Comparison of ENCODE assay signal across 7 mouse cellular contexts in the genomic region with DNA sequence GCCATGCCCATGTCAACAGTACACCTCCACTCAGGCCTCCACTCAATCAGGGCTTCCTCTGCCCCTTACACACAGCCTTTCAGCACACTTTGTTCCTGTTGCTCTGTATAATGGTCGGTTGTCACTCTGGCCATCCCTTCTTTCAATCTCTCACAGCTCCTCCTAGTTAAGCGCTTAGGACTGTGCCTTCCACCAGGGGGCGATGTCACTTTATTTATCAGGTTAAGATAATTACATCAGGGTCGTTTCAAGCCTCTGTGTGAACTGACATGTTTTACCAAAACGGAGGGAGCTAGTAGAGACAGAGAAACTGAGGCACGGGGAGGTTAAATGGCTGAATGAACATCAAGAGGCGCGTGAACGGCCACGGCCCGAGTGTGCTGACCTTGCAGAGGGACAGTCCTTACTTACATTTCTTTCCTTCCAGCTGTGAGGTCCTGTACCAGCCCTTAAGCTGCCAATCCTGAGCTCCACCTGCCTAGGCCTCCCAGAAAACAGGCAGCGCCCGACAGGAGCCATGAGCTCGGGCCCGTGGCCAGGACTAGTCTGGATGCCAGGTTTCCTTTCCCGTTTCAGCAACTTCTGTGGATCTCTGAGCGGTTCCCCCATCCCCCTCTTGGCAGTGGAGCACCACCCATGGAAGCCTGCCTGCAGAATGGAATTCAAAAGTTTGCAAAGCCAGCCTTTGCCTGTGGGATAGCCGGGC. TPM values are rescaled to one million over a fixed set of nuclear protein-coding genes. Genes with fewer than 3 reads are reported as not detected.
DNase-seq lines count a peak whose midpoint lies in the region; ATAC-seq and TF ChIP-seq lines count a peak whose summit lies in the region.

No protein-coding gene starts in this region.

- H3K4me3 ChIP-seq in cortical plate, adult 2 months (ENCODE audit: insufficient read depth, low read length) = no peak overlapping the region
- H3K4me3 ChIP-seq in intestine, embryonic 16.5 days (ENCODE audit: low read length) = peak overlapping the region; percentile 10
- no peak overlapping the region for H3K4me3 ChIP-seq in midbrain, embryonic 12.5 days

- no peaks in the 10 kb centered on the region for H3K36me3 ChIP-seq in intestine, embryonic 16.5 days (ENCODE audit: control insufficient read depth, insufficient read depth, low read length)
- H3K36me3 ChIP-seq in midbrain, embryonic 12.5 days = no peaks in the 10 kb centered on the region

- no peaks in the 10 kb centered on the region; the same call in 1 of the 2 replicates for H3K4me1 ChIP-seq in cortical plate, adult 2 months (ENCODE audit: control insufficient read depth, insufficient read depth, low read length)
- H3K4me1 ChIP-seq in intestine, embryonic 16.5 days (ENCODE audit: control insufficient read depth, insufficient read depth, low read length) = peaks cover 21% of the 10 kb centered on the region
- peaks cover 31% of the 10 kb centered on the region for H3K4me1 ChIP-seq in midbrain, embryonic 12.5 days

- intact Hi-C loops in left cerebral cortex, postnatal 36 days (cut with DNase I) = loop anchor here (1.0 to 2.0 kb wide), 2 partner anchors 20 to 315 kb away; no protein-coding TSS in a partner anchor

- peak overlapping the region; percentile 41 for H3K9ac ChIP-seq in intestine, embryonic 16.5 days (ENCODE audit: low read depth, low read length)
- H3K9ac ChIP-seq in midbrain, embryonic 12.5 days (replicated peaks) = peak overlapping the region; percentile 32; the same call in 1 of the 2 replicates

- peak overlapping the region; percentile 42 for H3K4me2 ChIP-seq in intestine, embryonic 16.5 days (ENCODE audit: low read depth, low read length)
- peak overlapping the region; percentile 27; the same call in 1 of the 2 replicates for H3K4me2 ChIP-seq in midbrain, embryonic 12.5 days (replicated peaks)

- no peak for TF ChIP-seq POLR2A in cortical plate, adult 2 months (IDR thresholded peaks at IDR 0.05; ENCODE audit: extremely low read depth, insufficient read depth, low read length)

- H3K9me3 ChIP-seq in intestine, embryonic 16.5 days (ENCODE audit: control insufficient read depth, low read length) = no peaks in the 10 kb centered on the region
- no peaks in the 10 kb centered on the region for H3K9me3 ChIP-seq in midbrain, embryonic 12.5 days

- peak; percentile 72 for TF ChIP-seq CTCF in cortical plate, adult 2 months (IDR thresholded peaks at IDR 0.05; ENCODE audit: extremely low read depth, insufficient read depth, low read length)

- peak; percentile 76 to 81 for DNase-seq in adrenal gland, adult 18-20 months (ENCODE audit: low spot score in 2 of 2)
- DNase-seq in gastrocnemius, postnatal 25 days = peak; percentile 79
- DNase-seq in left cerebral cortex, postnatal 36 days (ENCODE audit: low spot score in 2 of 2) = peak; percentile 71 to 73
- DNase-seq in spleen, postnatal 10 days (ENCODE audit: low spot score in 2 of 2) = peak; percentile 54 to 83

- 5% methylated on average over 18 of the region's 18 CpGs for WGBS in intestine, embryonic 16.5 days
- WGBS in midbrain, embryonic 12.5 days = 8% methylated on average over 18 of the region's 18 CpGs

- H3K27me3 ChIP-seq in intestine, embryonic 16.5 days (replicated peaks; ENCODE audit: control insufficient read depth, insufficient read depth, low read length) = 0 out of 2 replicates have a peak, but pooled peaks cover 2% of the 10 kb centered on the region
- peaks cover 32% of the 10 kb centered on the region for H3K27me3 ChIP-seq in midbrain, embryonic 12.5 days

- ATAC-seq in intestine, embryonic 16.5 days = no peak
- no peak for ATAC-seq in midbrain, embryonic 12.5 days (ENCODE audit: low FRiP score, low read depth)

- H3K27ac ChIP-seq in cortical plate, adult 2 months (ENCODE audit: insufficient read depth, low read length) = no peak overlapping the region
- H3K27ac ChIP-seq in intestine, embryonic 16.5 days (ENCODE audit: low read length) = no peak overlapping the region
- H3K27ac ChIP-seq in midbrain, embryonic 12.5 days (replicated peaks) = no peak overlapping the region

RNA-seq across cellular contexts. Expression of a gene that starts 4.5 kb away (rescaled TPM):
- total RNA-seq in adrenal gland, adult 18-20 months (2021) = 10 to 100 TPM; 30.1 to 33.1 TPM
- polyA plus RNA-seq in cortical plate, adult 2 months (2012; rRNA removed) = 36.9 and 39.0 TPM in 2 replicates
- 1 to 10 TPM; 9.3 to 9.9 TPM for total RNA-seq in gastrocnemius, postnatal 25 days (2021)
- 38.7 and 44.1 TPM in 2 replicates for polyA plus RNA-seq in intestine, embryonic 16.5 days (2015; fragmentation: Nextera tagmentation; extraction: Ambion mirVana)
- total RNA-seq in left cerebral cortex, postnatal 36 days (2021) = 10 to 100 TPM; 36.5 to 37.0 TPM
- 29.3 and 30.9 TPM in 2 replicates for polyA plus RNA-seq in midbrain, embryonic 12.5 days (2016; fragmentation: Nextera tagmentation; extraction: Ambion mirVana)

RNA-seq across cellular contexts. Expression of a gene that starts 4.6 kb away (rescaled TPM):
- 10 to 100 TPM; 15.9 to 17.2 TPM for total RNA-seq in adrenal gland, adult 18-20 months (2021)
- 3.0 and 3.4 TPM in 2 replicates for polyA plus RNA-seq in cortical plate, adult 2 months (2012; rRNA removed)
- 10 to 100 TPM in 1 of 2 experiments, 1 to 10 TPM in 1; 9.2 to 13.4 TPM for total RNA-seq in gastrocnemius, postnatal 25 days (2021)
- 7.1 and 7.3 TPM in 2 replicates for polyA plus RNA-seq in intestine, embryonic 16.5 days (2015; fragmentation: Nextera tagmentation; extraction: Ambion mirVana)
- total RNA-seq in left cerebral cortex, postnatal 36 days (2021) = 1 to 10 TPM; 4.6 to 4.9 TPM
- 2.7 and 3.3 TPM in 2 replicates for polyA plus RNA-seq in midbrain, embryonic 12.5 days (2016; fragmentation: Nextera tagmentation; extraction: Ambion mirVana)

RNA-seq across cellular contexts. Expression of a gene that starts 21.5 kb away (rescaled TPM):
- 100 to 1,000 TPM in 1 of 2 experiments, 10 to 100 TPM in 1; 92.6 to 128 TPM for total RNA-seq in adrenal gland, adult 18-20 months (2021)
- 29.1 and 37.5 TPM in 2 replicates for polyA plus RNA-seq in cortical plate, adult 2 months (2012; rRNA removed)
- 10 to 100 TPM; 11.0 to 14.7 TPM for total RNA-seq in gastrocnemius, postnatal 25 days (2021)
- 226 and 234 TPM in 2 replicates for polyA plus RNA-seq in intestine, embryonic 16.5 days (2015; fragmentation: Nextera tagmentation; extraction: Ambion mirVana)
- 10 to 100 TPM; 20.5 to 21.2 TPM for total RNA-seq in left cerebral cortex, postnatal 36 days (2021)
- polyA plus RNA-seq in midbrain, embryonic 12.5 days (2016; fragmentation: Nextera tagmentation; extraction: Ambion mirVana) = 1.7 and 1.8 TPM in 2 replicates

RNA-seq across cellular contexts. Expression of a gene that starts 53.2 kb away (rescaled TPM):
- 10 to 100 TPM in 1 of 2 experiments, 1 to 10 TPM in 1; 7.3 to 12.4 TPM for total RNA-seq in adrenal gland, adult 18-20 months (2021)
- polyA plus RNA-seq in cortical plate, adult 2 months (2012; rRNA removed) = 10.3 and 12.0 TPM in 2 replicates
- 1 to 10 TPM; 5.4 to 9.5 TPM for total RNA-seq in gastrocnemius, postnatal 25 days (2021)
- polyA plus RNA-seq in intestine, embryonic 16.5 days (2015; fragmentation: Nextera tagmentation; extraction: Ambion mirVana) = 13.5 and 17.8 TPM in 2 replicates
- total RNA-seq in left cerebral cortex, postnatal 36 days (2021) = 10 to 100 TPM; 10.8 to 11.1 TPM
- 6.9 and 7.3 TPM in 2 replicates for polyA plus RNA-seq in midbrain, embryonic 12.5 days (2016; fragmentation: Nextera tagmentation; extraction: Ambion mirVana)

Comparison
In these comparisons a context has a peak if more than half of its experiments do, and no peak if none do; other contexts are left out.
1. RNA of a gene that starts 21.5 kb away (total RNA-seq): 92.6 to 128 TPM in adrenal gland, adult 18-20 months; 20.5 to 21.2 TPM in left cerebral cortex, postnatal 36 days and 11.0 to 14.7 TPM in gastrocnemius, postnatal 25 days; every median in the first group is over 4 times any median in the second.
2. Peak in every context shown above with its lines, with median percentiles within 50 percentile points of each other: DNase-seq.